In the genomic region with DNA sequence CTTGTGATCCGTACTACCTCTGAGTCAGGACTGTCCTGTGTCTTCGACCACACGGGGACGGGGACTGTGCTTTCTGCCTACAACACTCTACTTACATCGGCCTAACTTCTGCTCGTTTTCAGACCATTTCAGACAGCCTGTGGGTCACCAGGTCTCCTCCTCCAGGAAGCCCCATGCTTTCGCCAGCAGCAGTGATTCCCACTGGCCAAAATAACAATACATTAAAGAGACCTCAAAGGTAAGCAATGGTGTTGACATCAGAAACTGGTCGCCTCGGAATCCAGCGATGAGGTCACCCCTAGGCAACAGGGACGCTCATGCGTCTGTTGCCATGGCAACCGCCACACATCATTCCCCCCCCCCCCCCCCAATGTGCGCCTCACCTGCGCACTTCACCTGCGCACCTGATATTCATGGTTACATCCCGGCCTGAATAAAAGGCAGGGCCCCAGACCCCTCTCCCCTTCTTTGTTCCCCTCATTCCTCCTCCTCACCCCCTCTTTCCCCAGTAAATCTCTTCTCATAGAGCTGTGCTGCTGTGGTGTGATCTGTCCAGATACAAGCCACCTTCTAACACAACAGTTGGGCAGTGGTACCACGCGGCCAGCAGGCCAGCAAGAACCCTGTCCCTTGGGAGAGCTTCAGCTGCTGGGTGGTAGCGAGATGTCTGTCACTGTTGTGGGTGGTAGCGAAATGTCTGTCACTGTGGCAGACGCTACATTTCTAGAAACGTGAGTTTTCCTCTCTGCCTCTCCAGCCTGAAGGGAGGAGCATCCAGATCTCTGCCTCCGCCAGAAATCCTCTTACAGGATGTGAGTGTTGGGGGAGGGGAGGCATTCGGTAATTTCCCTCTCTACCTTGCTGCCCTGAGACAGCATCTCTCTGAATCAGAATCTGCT, we compare ENCODE assay signal across 11 mouse cellular contexts.
A peak's percentile ranks its signal among the peaks of the same experiment; 100 is the strongest.
DNase-seq lines count a peak whose midpoint lies in the region; ATAC-seq and TF ChIP-seq lines count a peak whose summit lies in the region.
"Had no signal": no experiment of that assay in that cellular context is flagged by ENCODE, and none has a peak within 500 bp of the region (broad histone marks: within the 10 kb centered on the region; RNA-seq: fewer than 3 reads in every experiment).

No protein-coding gene starts in this region.

- H3K4me3 ChIP-seq in heart, embryonic 12.5 days: no peak overlapping the region
- H3K4me3 ChIP-seq in CH12.LX (replicated peaks in 1 of 3; ENCODE audit: low read depth in 2 of 3, low read length in 2 of 3, poor library complexity in 1 of 3): no peak overlapping the region
- H3K4me3 ChIP-seq: liver, embryonic 15.5 days had no signal

- H3K36me3 ChIP-seq in heart, embryonic 12.5 days: no peaks in the 10 kb centered on the region
- H3K36me3 ChIP-seq in CH12.LX (replicated peaks in 1 of 2; ENCODE audit: control insufficient read depth in 1 of 2, insufficient read depth in 1 of 2, low read length in 1 of 2): no peaks in the 10 kb centered on the region
- H3K36me3 ChIP-seq: G1E; liver, embryonic 15.5 days had no signal

- H3K4me2 ChIP-seq in heart, embryonic 12.5 days: peak overlapping the region; percentile 28; the same call in 1 of the 2 replicates
- H3K4me2 ChIP-seq in CH12.LX (ENCODE audit: insufficient read depth, low read depth, poor library complexity, severe bottlenecking): peak overlapping the region; percentile 7
- H3K4me2 ChIP-seq: liver, embryonic 15.5 days had no signal

- no peak for DNase-seq in heart, postnatal 10 days
- peak; percentile 57 for DNase-seq in CH12.LX (ENCODE audit: extremely low read depth)
- peak; percentile 62 for DNase-seq in embryo, embryonic 10.5 days (ENCODE audit: low spot score)
- DNase-seq in induced T-regulatory cell, adult 2 months (ENCODE audit: low read depth): peak; percentile 31
- DNase-seq in spleen, postnatal 36 days (ENCODE audit: low spot score in 2 of 2): no peak
- DNase-seq in left cerebral cortex, postnatal 10 days (ENCODE audit: extremely low spot score in 1 of 2, low spot score in 2 of 2): no peak
- no peak for DNase-seq in kidney, postnatal 4 days
- DNase-seq: kidney, adult 9 months had no signal

- no peak for TF ChIP-seq EP300 in CH12.LX (IDR thresholded peaks at IDR 0.05; ENCODE audit: low read length)

- no peak for TF ChIP-seq CTCF in CH12.LX (conservative IDR thresholded peaks at IDR 0.05 in 1 of 2, IDR thresholded peaks at IDR 0.05 in 1 of 2; ENCODE audit: low read depth in 2 of 2, low read length in 2 of 2)

- H3K9me3 ChIP-seq in heart, embryonic 12.5 days (replicated peaks): no peaks in the 10 kb centered on the region
- no peaks in the 10 kb centered on the region for H3K9me3 ChIP-seq in CH12.LX (replicated peaks; ENCODE audit: low read length)
- H3K9me3 ChIP-seq: G1E; liver, embryonic 15.5 days had no signal

- intact Hi-C loops in heart, postnatal 10 days (cut with DNase I): no loop called here
- intact Hi-C loops in left cerebral cortex, postnatal 10 days (cut with DNase I): loop anchor here (5.0 to 10.0 kb wide), 4 partner anchors 83 to 944 kb away; no protein-coding TSS in a partner anchor

- no peak overlapping the region for H3K9ac ChIP-seq in heart, embryonic 12.5 days
- H3K9ac ChIP-seq in CH12.LX (ENCODE audit: insufficient read depth, low read depth): no peak overlapping the region
- H3K9ac ChIP-seq: liver, embryonic 15.5 days had no signal

- 42% methylated on average over 25 of the region's 25 CpGs for WGBS in heart, embryonic 12.5 days

- in situ Hi-C loops in CH12.LX (cut with MboI; ENCODE audit: low pct_ligation_motif_present, low pct_unique_long_range_greater_than_20kb, low sequenced_read_pairs): loop anchor here (10.0 kb wide), 1 partner anchor 904 kb away; no protein-coding TSS in a partner anchor

- TF ChIP-seq RAD21 in CH12.LX (IDR thresholded peaks at IDR 0.05; ENCODE audit: low read depth, low read length): no peak

- dilution Hi-C loops in CH12.LX (cut with MboI; ENCODE audit: extremely low pct_ligation_motif_present, extremely low pct_unique_long_range_greater_than_20kb, low sequenced_read_pairs): no loop called here

- ATAC-seq in heart, embryonic 12.5 days (ENCODE audit: insufficient number of reproducible peaks, low FRiP score): no peak

- H3K4me1 ChIP-seq in heart, embryonic 12.5 days (replicated peaks): peaks cover 28% of the 10 kb centered on the region
- peaks cover 10 to 22% of the 10 kb centered on the region in 2 experiments for H3K4me1 ChIP-seq in CH12.LX (ENCODE audit: control insufficient read depth in 1 of 2, insufficient read depth in 2 of 2)
- H3K4me1 ChIP-seq: liver, embryonic 15.5 days had no signal

- peak overlapping the region; percentile 5; the same call in 1 of the 2 replicates for H3K27ac ChIP-seq in heart, embryonic 12.5 days (ENCODE audit: poor library complexity, severe bottlenecking)
- H3K27ac ChIP-seq in CH12.LX (ENCODE audit: insufficient read depth, low read depth): no peak overlapping the region
- H3K27ac ChIP-seq: liver, embryonic 15.5 days had no signal

- H3K79me2 ChIP-seq in CH12.LX (replicated peaks; ENCODE audit: control insufficient read depth, extremely low read depth, insufficient read depth, poor library complexity, severe bottlenecking): no peaks in the 10 kb centered on the region

- no peak for TF ChIP-seq POLR2A in CH12.LX (IDR thresholded peaks at IDR 0.05; ENCODE audit: low read depth, low read length)

- H3K27me3 ChIP-seq in heart, embryonic 12.5 days (replicated peaks): peaks cover 13% of the 10 kb centered on the region
- H3K27me3 ChIP-seq in CH12.LX (replicated peaks): no peaks in the 10 kb centered on the region

TF ChIP-seq in CH12.LX, 34 proteins besides CTCF, POLR2A, EP300 and RAD21:
- TF ChIP-seq ETS1 (conservative IDR thresholded peaks at IDR 0.05; ENCODE audit: low read depth, low read length): peak; percentile 25; the same call in 1 of the 2 replicates
- TF ChIP-seq USF2 (conservative IDR thresholded peaks at IDR 0.05; ENCODE audit: low read depth, low read length): no peak
- TF ChIP-seq MYC (IDR thresholded peaks at IDR 0.05; ENCODE audit: low read depth, low read length): 0 out of 2 replicates have a peak, but pooled peaks have one; percentile 14
- no peak for TF ChIP-seq JUN (IDR thresholded peaks at IDR 0.05; ENCODE audit: insufficient read depth, low read depth, low read length)
- TF ChIP-seq CHD2 (IDR thresholded peaks at IDR 0.05; ENCODE audit: low read length): no peak
- no peak for TF ChIP-seq KAT2A (IDR thresholded peaks at IDR 0.05; ENCODE audit: insufficient replicate concordance, low read length)
- no peak for TF ChIP-seq POLR2AphosphoS2 (IDR thresholded peaks at IDR 0.05; ENCODE audit: low read depth, low read length)
- TF ChIP-seq TBP (conservative IDR thresholded peaks at IDR 0.05; ENCODE audit: low read depth, low read length): no peak
- no peak for TF ChIP-seq ELF1 (IDR thresholded peaks at IDR 0.05; ENCODE audit: low read depth, low read length)
- peak; percentile 29; the same call in 1 of the 2 replicates for TF ChIP-seq TCF12 (IDR thresholded peaks at IDR 0.05; ENCODE audit: low read depth, low read length)
- TF ChIP-seq JUND (conservative IDR thresholded peaks at IDR 0.05; ENCODE audit: low read depth, low read length): no peak
- TF ChIP-seq IRF4 (IDR thresholded peaks at IDR 0.05; ENCODE audit: low read depth, low read length): 0 out of 2 replicates have a peak, but pooled peaks have one; percentile 40
- no peak for TF ChIP-seq NELFE (IDR thresholded peaks at IDR 0.05; ENCODE audit: low read depth, low read length)
- TF ChIP-seq SIN3A (IDR thresholded peaks at IDR 0.05; ENCODE audit: low read length): no peak
- TF ChIP-seq GABPA (IDR thresholded peaks at IDR 0.05; ENCODE audit: insufficient replicate concordance, low read depth, low read length): no peak
- TF ChIP-seq BHLHE40 (IDR thresholded peaks at IDR 0.05; ENCODE audit: low read depth, low read length): peak; percentile 59
- TF ChIP-seq MAZ (IDR thresholded peaks at IDR 0.05; ENCODE audit: low read depth, low read length): 0 out of 2 replicates have a peak, but pooled peaks have one; percentile 36

Comparison
In these comparisons a context has a peak if more than half of its experiments do, and no peak if none do; other contexts are left out.
1. DNase-seq: peak in CH12.LX (single experiment), embryo, embryonic 10.5 days (single experiment) and induced T-regulatory cell, adult 2 months (single experiment); none in heart, postnatal 10 days (0 of 2), spleen, postnatal 36 days (0 of 2), left cerebral cortex, postnatal 10 days (0 of 2) and kidney, postnatal 4 days (0 of 2).